Mouse (Mus musculus) limb, embryonic 11.5 days (tissue): Measurements from ENCODE around the gene Itga3. TPM values are rescaled to one million over a fixed set of nuclear protein-coding genes. Genes with fewer than 3 reads are reported as not detected.
A peak's percentile ranks its signal among the peaks of the same experiment; 100 is the strongest.

Source experiments
- ATAC-seq: fragments of 200-750 bp; cut with Nextera tagmentation; 2 replicates; pipeline ENCODE4 v1.8.0; 2017; ENCODE audit warnings: low read depth; ENCODE audit not compliant: insufficient number of reproducible peaks, low FRiP score, low TSS enrichment
- DNase-seq: peaks from one replicate; pipeline ENCODE4 v3.0.0-alpha.2; 2015; ENCODE audit warnings: low spot score
- H3K27ac ChIP-seq: fragments of 300-500 bp; sonication (generic); replicated peaks from 2 replicates; pipeline ENCODE4 v1.5.1; 2014; ENCODE audit warnings: low read depth, mild to moderate bottlenecking, low read length
- H3K27me3 ChIP-seq: fragments of 300-500 bp; sonication (generic); 2 replicates; pipeline ENCODE4 v1.6.1; 2014; ENCODE audit warnings: mild to moderate bottlenecking, low read length, mixed read lengths; ENCODE audit not compliant: control insufficient read depth, insufficient read depth
- H3K36me3 ChIP-seq: fragments of 300-500 bp; sonication (generic); 2 replicates; pipeline ENCODE4 v1.6.1; 2014; ENCODE audit warnings: mild to moderate bottlenecking, low read length, moderate library complexity, mixed read lengths; ENCODE audit not compliant: control insufficient read depth, insufficient read depth
- H3K4me1 ChIP-seq: fragments of 300-500 bp; sonication (generic); 2 replicates; pipeline ENCODE4 v1.6.1; 2014; ENCODE audit warnings: low read length, mixed read lengths; ENCODE audit not compliant: control insufficient read depth, insufficient read depth
- H3K4me2 ChIP-seq: fragments of 300-500 bp; sonication (generic); 2 replicates; pipeline ENCODE4 v1.6.1; 2014; ENCODE audit warnings: low read depth, mild to moderate bottlenecking, moderate library complexity; ENCODE audit not compliant: severe bottlenecking
- H3K4me3 ChIP-seq: fragments of 300-500 bp; sonication (generic); 2 replicates; pipeline ENCODE4 v1.5.1; 2014; ENCODE audit warnings: low read depth, low read length
- H3K9ac ChIP-seq: fragments of 300-500 bp; sonication (generic); 2 replicates; pipeline ENCODE4 v1.6.1; 2014; ENCODE audit warnings: mild to moderate bottlenecking, low read length
- H3K9me3 ChIP-seq: fragments of 300-500 bp; sonication (generic); 2 replicates; pipeline ENCODE4 v1.6.1; 2016; ENCODE audit warnings: low read length; ENCODE audit not compliant: control insufficient read depth
- WGBS: fragments of 180-500 bp; shearing (Covaris S2); extraction: QIAGEN DNeasy Blood & Tissue Kit; methylation state at CpG from one replicate; pipeline ENCODE4 v1.1.7; 2014; 5-methylcytosine and 5-hydroxymethylcytosine counted together
- polyA plus RNA-seq: library from polyadenylated mRNA; unstranded; fragments of >200 nt; fragmentation: Nextera tagmentation; extraction: Ambion mirVana; gene quantifications from 2 replicates; pipeline ENCODE4 v1.2.1, GENCODE M21; 2014

Itga3 gene
- polyA plus RNA-seq, 1 experiment from 2014 or later, result 5.7 TPM

DNA sequence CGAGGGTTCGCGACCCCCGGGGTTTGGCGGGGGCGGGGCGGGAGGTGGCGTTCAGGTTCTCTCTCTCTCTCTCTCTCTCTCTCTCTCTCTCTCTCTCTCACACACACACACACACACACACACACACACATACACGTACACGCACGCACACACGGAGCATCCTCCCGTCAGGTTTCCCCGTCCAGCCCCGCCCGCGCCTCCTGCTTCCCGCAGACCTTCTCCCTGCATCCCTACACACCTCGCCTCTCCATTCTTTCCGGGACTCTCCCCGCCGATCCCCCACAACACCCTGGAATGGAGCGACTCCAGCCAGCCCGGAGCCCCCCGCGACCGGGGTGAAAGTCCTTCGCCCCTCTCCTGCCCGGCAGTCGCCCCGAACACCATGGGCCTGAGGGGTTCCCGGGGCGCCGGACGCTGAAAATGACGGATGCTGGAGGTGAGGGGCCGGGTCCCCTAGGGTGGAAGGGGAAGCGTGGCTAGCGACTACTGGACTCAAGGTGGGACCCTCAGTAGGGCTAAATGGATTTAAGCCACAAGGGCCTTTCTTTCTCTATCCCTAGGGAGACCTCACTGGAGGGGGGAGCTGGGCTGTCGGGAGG lies 66.4 kb downstream of the Itga3 start:
- peaks cover 3% of the 10 kb centered on the region; the same call in 1 of the 2 replicates for H3K36me3 ChIP-seq
- peak; percentile 60 for DNase-seq

GRCm38 (mm10) chr11:95009629-95010014 lies 67.0 kb downstream of the Itga3 start, which contains the start of gene Samd14:
TSS of gene Samd14 (plus strand) at chr11:95009879.
- Histone ChIP-seq H3K9ac (peak within 1 kb of the TSS; percentile 93), H3K4me1 (peaks cover 31% of the 10 kb centered on the region), H3K4me3 (peak within 1 kb of the TSS; percentile 86), H3K9me3 (no peaks in the 10 kb centered on the region), H3K36me3 (peaks cover 7% of the 10 kb centered on the region; the same call in 1 of the 2 replicates), H3K4me2 (peak within 1 kb of the TSS; percentile 78), H3K27me3 (no peaks in the 10 kb centered on the region), H3K27ac (peak within 1 kb of the TSS; percentile 89)
- ATAC-seq, result peak; percentile 64
- under 1% methylated on average over 30 of the region's 32 CpGs for WGBS
- peak; percentile 82 for DNase-seq

More for the DNA sequence above, 66.4 kb downstream of the Itga3 start:
- peak overlapping the region; percentile 78 for H3K4me2 ChIP-seq
- H3K4me3 ChIP-seq, result peak overlapping the region; percentile 86
- peak overlapping the region; percentile 89 for H3K27ac ChIP-seq
- WGBS, result under 1% methylated on average over 30 of the region's 40 CpGs
- ATAC-seq, result 0 out of 2 replicates have a peak, but pooled peaks have one; percentile 11
- peaks cover 31% of the 10 kb centered on the region for H3K4me1 ChIP-seq
- H3K9me3 ChIP-seq, result no peaks in the 10 kb centered on the region
- H3K9ac ChIP-seq, result peak overlapping the region; percentile 93
- no peaks in the 10 kb centered on the region for H3K27me3 ChIP-seq

GRCm38 (mm10) chr11:95008661-95009628 lies 67.7 kb downstream of the Itga3 start:
- H3K4me2 ChIP-seq, result peak overlapping the region; percentile 78
- H3K27me3 ChIP-seq, result no peaks in the 10 kb centered on the region
- H3K9ac ChIP-seq, result peak overlapping the region; percentile 93
- 43% methylated on average over 15 of the region's 15 CpGs for WGBS
- no peak for ATAC-seq
- DNase-seq, result no peak
- peak overlapping the region; percentile 86 for H3K4me3 ChIP-seq
- H3K36me3 ChIP-seq, result peaks cover 10% of the 10 kb centered on the region; the same call in 1 of the 2 replicates
- peak overlapping the region; percentile 89 for H3K27ac ChIP-seq
- no peaks in the 10 kb centered on the region for H3K9me3 ChIP-seq
- H3K4me1 ChIP-seq, result peaks cover 31% of the 10 kb centered on the region

DNA sequence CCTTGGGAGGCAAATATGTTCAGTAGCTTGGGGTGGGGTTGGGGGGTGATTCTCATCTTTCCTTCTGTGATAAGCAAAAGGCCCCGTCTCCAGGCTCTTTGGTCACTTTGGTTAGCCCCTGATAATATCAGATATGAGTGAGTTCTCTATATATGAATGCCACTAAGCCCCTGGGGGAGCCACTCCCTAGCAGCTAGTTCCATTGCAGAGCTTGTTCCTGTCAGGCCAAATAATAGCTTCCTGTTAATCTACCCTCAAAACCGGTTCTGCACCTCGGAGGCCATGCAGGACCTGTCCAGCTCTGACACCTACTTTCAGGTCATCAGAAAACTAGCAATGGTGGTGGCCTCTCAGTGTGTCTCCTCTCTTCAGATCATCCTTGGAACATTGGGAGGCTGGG lies 69.2 kb downstream of the Itga3 start:
- ATAC-seq, result no peak
- Histone ChIP-seq H3K4me2 (peak overlapping the region; percentile 63; the same call in 1 of the 2 replicates), H3K36me3 (peaks cover 16% of the 10 kb centered on the region), H3K9me3 (no peaks in the 10 kb centered on the region), H3K27me3 (no peaks in the 10 kb centered on the region), H3K27ac (no peak overlapping the region; the same call in 1 of the 2 replicates), H3K4me1 (peaks cover 26% of the 10 kb centered on the region), H3K9ac (peak overlapping the region; percentile 51; the same call in 1 of the 2 replicates), H3K4me3 (no peak overlapping the region)
- DNase-seq, result no peak
- 74% methylated on average over 3 of the region's 3 CpGs for WGBS

- H3K9me3 ChIP-seq, result no peaks in the 10 kb centered on the region
- H3K9ac ChIP-seq, result peak overlapping the region; percentile 51
- peak overlapping the region; percentile 36; the same call in 1 of the 2 replicates for H3K27ac ChIP-seq
- H3K27me3 ChIP-seq, result no peaks in the 10 kb centered on the region
- H3K36me3 ChIP-seq, result peaks cover 23% of the 10 kb centered on the region
- peak overlapping the region; percentile 32 for H3K4me3 ChIP-seq
- 2% methylated on average over 27 of the region's 27 CpGs for WGBS
- H3K4me2 ChIP-seq, result peak overlapping the region; percentile 63
- peaks cover 21% of the 10 kb centered on the region for H3K4me1 ChIP-seq
- ATAC-seq, result peak; percentile 44
- DNase-seq, result peak; percentile 87
Measured at GRCm38 (mm10) chr11:95006525-95007219, 69.9 kb downstream of the Itga3 start.

DNA sequence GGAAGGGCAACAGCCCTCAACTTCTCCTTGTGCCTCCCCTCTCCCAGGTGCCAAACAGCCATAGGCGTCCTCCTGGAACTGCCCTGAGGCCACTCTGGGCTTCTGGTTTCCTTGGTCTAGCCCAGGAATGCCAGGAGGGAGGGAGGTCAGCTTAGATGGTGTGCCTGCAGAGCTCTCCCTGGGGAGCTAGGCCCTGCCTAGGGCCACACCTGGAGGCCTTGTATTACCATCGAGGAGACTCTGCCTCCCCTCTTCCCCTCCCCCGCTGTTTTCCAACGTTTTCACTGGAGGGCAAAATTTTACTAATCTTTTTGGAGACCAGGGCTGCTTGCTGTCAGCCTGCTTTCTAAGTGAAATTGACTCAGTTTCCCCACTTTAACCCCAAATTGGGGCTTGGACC lies 70.6 kb downstream of the Itga3 start:
- 0 out of 2 replicates have a peak overlapping the region, but pooled peaks have one; percentile 14 for H3K9ac ChIP-seq
- peak overlapping the region; percentile 63 for H3K4me2 ChIP-seq
- no peak overlapping the region for H3K27ac ChIP-seq
- DNase-seq (no peak), ATAC-seq (no peak)
- H3K9me3 ChIP-seq, result no peaks in the 10 kb centered on the region
- no peak overlapping the region for H3K4me3 ChIP-seq
- H3K36me3 ChIP-seq, result peaks cover 27% of the 10 kb centered on the region
- H3K4me1 ChIP-seq, result peaks cover 18% of the 10 kb centered on the region
- WGBS, result 37% methylated on average over 4 of the region's 4 CpGs
- H3K27me3 ChIP-seq, result no peaks in the 10 kb centered on the region

- Histone ChIP-seq H3K36me3 (peaks cover 36% of the 10 kb centered on the region), H3K4me1 (peaks cover 25% of the 10 kb centered on the region), H3K4me3 (no peak overlapping the region), H3K4me2 (no peak overlapping the region), H3K9ac (no peak overlapping the region), H3K27me3 (no peaks in the 10 kb centered on the region), H3K9me3 (no peaks in the 10 kb centered on the region), H3K27ac (no peak overlapping the region)
- DNase-seq (no peak), ATAC-seq (no peak)
- 72% methylated on average over 6 of the region's 6 CpGs for WGBS
Measured at GRCm38 (mm10) chr11:95004937-95005198, 71.7 kb downstream of the Itga3 start.
